Mouse (Mus musculus): ENCODE data around the gene Zfyve28. TPM values are rescaled to one million over a fixed set of nuclear protein-coding genes. Genes with fewer than 3 reads are reported as not detected.

Gene Zfyve28
- polyA plus RNA-seq, 1 experiment from 2014 or later, result 1.4 TPM

GRCm38 (mm10) chr5:34325286-34325685, 37.0 kb upstream of the Zfyve28 start:
- Histone ChIP-seq H3K4me3 (ENCODE audit: low read depth, low read length) (no peak overlapping the region), H3K9me3 (replicated peaks; ENCODE audit: control insufficient read depth, low read length) (no peaks in the 10 kb centered on the region), H3K27ac (ENCODE audit: low read depth, low read length) (no peak overlapping the region), H3K9ac (ENCODE audit: low read length) (no peak overlapping the region), H3K4me2 (ENCODE audit: low read length) (no peak overlapping the region), H3K27me3 (replicated peaks; ENCODE audit: control insufficient read depth, insufficient read depth, low read length) (no peaks in the 10 kb centered on the region), H3K4me1 (ENCODE audit: control insufficient read depth, insufficient read depth, low read length) (peaks cover 4% of the 10 kb centered on the region), H3K36me3 (ENCODE audit: control insufficient read depth, insufficient read depth, low read length) (no peaks in the 10 kb centered on the region)
- no peak for ATAC-seq
- DNase-seq (ENCODE audit: low spot score), result peak; percentile 54

- H3K4me2 ChIP-seq (ENCODE audit: low read length), result no peak overlapping the region
- ATAC-seq, result no peak
- no peak overlapping the region for H3K27ac ChIP-seq (ENCODE audit: low read depth, low read length)
- peaks cover 3% of the 10 kb centered on the region for H3K4me1 ChIP-seq (ENCODE audit: control insufficient read depth, insufficient read depth, low read length)
- no peak overlapping the region for H3K9ac ChIP-seq (ENCODE audit: low read length)
- H3K4me3 ChIP-seq (ENCODE audit: low read depth, low read length), result no peak overlapping the region
- H3K9me3 ChIP-seq (replicated peaks; ENCODE audit: control insufficient read depth, low read length), result no peaks in the 10 kb centered on the region
- no peaks in the 10 kb centered on the region for H3K36me3 ChIP-seq (ENCODE audit: control insufficient read depth, insufficient read depth, low read length)
- 85% methylated on average over 4 of the region's 4 CpGs for WGBS
- no peak for DNase-seq (ENCODE audit: low spot score)
- H3K27me3 ChIP-seq (replicated peaks; ENCODE audit: control insufficient read depth, insufficient read depth, low read length), result no peaks in the 10 kb centered on the region
Observed at GRCm38 (mm10) chr5:34321236-34321635, 33.0 kb upstream of the Zfyve28 start.

GRCm38 (mm10) chr5:34319491-34320034, 31.3 kb upstream of the Zfyve28 start:
- H3K9me3 ChIP-seq (replicated peaks; ENCODE audit: control insufficient read depth, low read length), result no peaks in the 10 kb centered on the region
- no peak overlapping the region for H3K4me2 ChIP-seq (ENCODE audit: low read length)
- 70% methylated on average over 2 of the region's 2 CpGs for WGBS
- ATAC-seq (no peak), DNase-seq (ENCODE audit: low spot score) (no peak)
- H3K4me1 ChIP-seq (ENCODE audit: control insufficient read depth, insufficient read depth, low read length), result no peaks in the 10 kb centered on the region
- H3K9ac ChIP-seq (ENCODE audit: low read length), result no peak overlapping the region
- no peaks in the 10 kb centered on the region for H3K27me3 ChIP-seq (replicated peaks; ENCODE audit: control insufficient read depth, insufficient read depth, low read length)
- no peaks in the 10 kb centered on the region for H3K36me3 ChIP-seq (ENCODE audit: control insufficient read depth, insufficient read depth, low read length)
- no peak overlapping the region for H3K27ac ChIP-seq (ENCODE audit: low read depth, low read length)
- no peak overlapping the region for H3K4me3 ChIP-seq (ENCODE audit: low read depth, low read length)

GRCm38 (mm10) chr5:34309016-34309415, 20.8 kb upstream of the Zfyve28 start:
- no peaks in the 10 kb centered on the region for H3K36me3 ChIP-seq (ENCODE audit: control insufficient read depth, insufficient read depth, low read length)
- no peak for DNase-seq (ENCODE audit: low spot score)
- no peak overlapping the region for H3K4me3 ChIP-seq (ENCODE audit: low read depth, low read length)
- H3K27ac ChIP-seq (ENCODE audit: low read depth, low read length), result no peak overlapping the region
- ATAC-seq, result no peak
- H3K27me3 ChIP-seq (replicated peaks; ENCODE audit: control insufficient read depth, insufficient read depth, low read length), result no peaks in the 10 kb centered on the region
- no peak overlapping the region for H3K9ac ChIP-seq (ENCODE audit: low read length)
- no peak overlapping the region for H3K4me2 ChIP-seq (ENCODE audit: low read length)
- no peaks in the 10 kb centered on the region for H3K4me1 ChIP-seq (ENCODE audit: control insufficient read depth, insufficient read depth, low read length)
- 85% methylated on average over 3 of the region's 3 CpGs for WGBS
- H3K9me3 ChIP-seq (replicated peaks; ENCODE audit: control insufficient read depth, low read length), result no peaks in the 10 kb centered on the region

DNA sequence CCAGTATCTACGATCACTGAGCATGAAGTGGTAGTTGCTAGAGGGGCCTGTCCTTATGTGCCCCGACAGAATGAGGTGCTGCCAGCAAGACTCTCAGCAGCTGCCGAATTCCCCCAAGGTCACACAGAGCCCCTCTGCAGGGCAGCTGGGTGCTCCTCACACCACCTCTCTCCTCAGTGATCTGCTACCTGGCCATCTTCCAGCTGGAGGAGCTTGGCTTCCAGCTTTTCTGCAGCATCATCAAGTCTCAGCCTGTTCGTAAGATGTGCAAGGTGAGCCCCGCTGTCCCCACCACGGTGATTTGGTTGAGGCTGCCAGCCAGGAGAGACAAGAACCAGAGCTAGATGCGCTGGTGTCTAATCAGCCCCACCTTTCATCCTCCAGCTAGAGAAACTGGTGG, 14.1 kb upstream of the Zfyve28 start:
- ATAC-seq (no peak), DNase-seq (ENCODE audit: low spot score) (no peak)
- H3K9me3 ChIP-seq (replicated peaks; ENCODE audit: control insufficient read depth, low read length), result no peaks in the 10 kb centered on the region
- WGBS, result 86% methylated on average over 7 of the region's 7 CpGs
- H3K27me3 ChIP-seq (replicated peaks; ENCODE audit: control insufficient read depth, insufficient read depth, low read length), result no peaks in the 10 kb centered on the region
- no peak overlapping the region for H3K27ac ChIP-seq (ENCODE audit: low read depth, low read length)
- H3K4me3 ChIP-seq (ENCODE audit: low read depth, low read length), result no peak overlapping the region
- H3K4me1 ChIP-seq (ENCODE audit: control insufficient read depth, insufficient read depth, low read length), result no peaks in the 10 kb centered on the region
- no peaks in the 10 kb centered on the region for H3K36me3 ChIP-seq (ENCODE audit: control insufficient read depth, insufficient read depth, low read length)
- no peak overlapping the region for H3K9ac ChIP-seq (ENCODE audit: low read length)
- no peak overlapping the region for H3K4me2 ChIP-seq (ENCODE audit: low read length)

DNA sequence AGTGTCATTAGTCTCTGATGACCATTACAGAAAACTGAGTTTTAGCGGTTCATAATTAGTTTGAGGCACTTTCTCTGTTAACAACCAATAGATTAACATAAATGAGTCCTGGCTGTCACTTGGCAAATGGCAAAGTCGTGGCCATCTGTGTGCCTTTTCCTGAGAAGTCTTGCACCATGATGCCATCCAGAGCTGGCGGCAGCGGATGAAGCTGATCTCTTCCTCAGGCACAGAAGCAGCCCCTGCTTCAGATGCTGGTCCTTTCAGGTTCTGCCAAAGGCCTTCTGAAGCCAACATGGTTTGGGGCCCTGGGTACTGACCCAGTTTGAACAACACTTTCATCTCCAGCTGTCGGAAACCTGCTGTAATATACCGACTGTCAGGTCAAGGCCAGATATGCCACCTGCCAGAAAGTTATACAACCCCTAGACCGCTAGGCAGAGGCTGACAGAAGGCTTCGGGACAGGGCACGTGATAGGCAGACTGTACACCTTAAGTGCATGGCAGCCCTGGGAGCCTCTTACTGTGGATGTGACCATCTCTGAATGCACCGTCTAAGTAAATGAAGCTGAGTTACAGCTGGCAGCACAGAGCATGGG, 10.8 kb upstream of the Zfyve28 start:
- H3K27ac ChIP-seq (ENCODE audit: low read depth, low read length), result no peak overlapping the region
- H3K4me1 ChIP-seq (ENCODE audit: control insufficient read depth, insufficient read depth, low read length), result no peaks in the 10 kb centered on the region
- 86% methylated on average over 10 of the region's 10 CpGs for WGBS
- no peak overlapping the region for H3K4me2 ChIP-seq (ENCODE audit: low read length)
- DNase-seq (ENCODE audit: low spot score) (peak; percentile 4), ATAC-seq (no peak)
- no peaks in the 10 kb centered on the region for H3K36me3 ChIP-seq (ENCODE audit: control insufficient read depth, insufficient read depth, low read length)
- H3K27me3 ChIP-seq (replicated peaks; ENCODE audit: control insufficient read depth, insufficient read depth, low read length), result no peaks in the 10 kb centered on the region
- no peak overlapping the region for H3K4me3 ChIP-seq (ENCODE audit: low read depth, low read length)
- H3K9me3 ChIP-seq (replicated peaks; ENCODE audit: control insufficient read depth, low read length), result no peaks in the 10 kb centered on the region
- no peak overlapping the region for H3K9ac ChIP-seq (ENCODE audit: low read length)

GRCm38 (mm10) chr5:34298061-34298460, 9.8 kb upstream of the Zfyve28 start:
- no peaks in the 10 kb centered on the region for H3K27me3 ChIP-seq (replicated peaks; ENCODE audit: control insufficient read depth, insufficient read depth, low read length)
- no peak overlapping the region for H3K4me3 ChIP-seq (ENCODE audit: low read depth, low read length)
- H3K36me3 ChIP-seq (ENCODE audit: control insufficient read depth, insufficient read depth, low read length), result no peaks in the 10 kb centered on the region
- H3K4me2 ChIP-seq (ENCODE audit: low read length), result no peak overlapping the region
- no peak overlapping the region for H3K27ac ChIP-seq (ENCODE audit: low read depth, low read length)
- no peak for ATAC-seq
- no peak overlapping the region for H3K9ac ChIP-seq (ENCODE audit: low read length)
- H3K9me3 ChIP-seq (replicated peaks; ENCODE audit: control insufficient read depth, low read length), result no peaks in the 10 kb centered on the region
- WGBS, result 53% methylated on average over 4 of the region's 4 CpGs
- no peaks in the 10 kb centered on the region for H3K4me1 ChIP-seq (ENCODE audit: control insufficient read depth, insufficient read depth, low read length)
- peak; percentile 8 for DNase-seq (ENCODE audit: low spot score)

DNA sequence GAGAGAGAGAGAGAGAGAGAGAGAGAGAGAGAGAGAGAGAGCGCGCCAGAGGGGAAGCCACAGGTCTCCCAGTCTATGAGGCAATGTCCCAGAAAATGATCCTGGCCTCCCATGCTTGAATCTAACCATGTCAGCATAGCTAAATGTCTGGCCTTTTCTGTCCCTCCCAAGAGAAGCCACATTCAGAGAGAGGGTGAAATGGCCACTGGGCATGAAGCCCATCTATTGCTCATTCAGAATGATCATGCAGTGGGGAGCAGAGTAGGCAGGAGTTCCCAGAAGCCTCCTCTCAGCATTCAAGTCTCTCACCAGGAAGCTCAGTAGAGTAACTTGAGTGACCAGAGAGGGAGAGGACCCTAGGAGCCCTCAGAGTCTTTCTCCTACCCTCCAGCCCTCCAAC, 6.9 kb upstream of the Zfyve28 start:
- Histone ChIP-seq H3K27me3 (replicated peaks; ENCODE audit: control insufficient read depth, insufficient read depth, low read length) (no peaks in the 10 kb centered on the region), H3K4me3 (ENCODE audit: low read depth, low read length) (no peak overlapping the region), H3K4me1 (ENCODE audit: control insufficient read depth, insufficient read depth, low read length) (no peaks in the 10 kb centered on the region), H3K9me3 (replicated peaks; ENCODE audit: control insufficient read depth, low read length) (no peaks in the 10 kb centered on the region), H3K9ac (ENCODE audit: low read length) (no peak overlapping the region), H3K27ac (ENCODE audit: low read depth, low read length) (no peak overlapping the region), H3K4me2 (ENCODE audit: low read length) (no peak overlapping the region), H3K36me3 (ENCODE audit: control insufficient read depth, insufficient read depth, low read length) (no peaks in the 10 kb centered on the region)
- WGBS, result 94% methylated on average over 2 of the region's 2 CpGs
- ATAC-seq, result no peak
- no peak for DNase-seq (ENCODE audit: low spot score)

- H3K36me3 ChIP-seq (ENCODE audit: control insufficient read depth, insufficient read depth, low read length), result no peaks in the 10 kb centered on the region
- DNase-seq (ENCODE audit: low spot score), result no peak
- H3K27ac ChIP-seq (ENCODE audit: low read depth, low read length), result no peak overlapping the region
- no peak overlapping the region for H3K4me2 ChIP-seq (ENCODE audit: low read length)
- no peak overlapping the region for H3K9ac ChIP-seq (ENCODE audit: low read length)
- no peaks in the 10 kb centered on the region for H3K9me3 ChIP-seq (replicated peaks; ENCODE audit: control insufficient read depth, low read length)
- H3K4me1 ChIP-seq (ENCODE audit: control insufficient read depth, insufficient read depth, low read length), result no peaks in the 10 kb centered on the region
- WGBS, result 29% methylated on average over 2 of the region's 2 CpGs
- H3K27me3 ChIP-seq (replicated peaks; ENCODE audit: control insufficient read depth, insufficient read depth, low read length), result no peaks in the 10 kb centered on the region
- no peak for ATAC-seq
- no peak overlapping the region for H3K4me3 ChIP-seq (ENCODE audit: low read depth, low read length)
Observed at GRCm38 (mm10) chr5:34294696-34295095, 6.4 kb upstream of the Zfyve28 start.
